Mouse (Mus musculus) myocyte (in vitro differentiated cells): ENCODE measurements around the gene Adarb2. TPM values are rescaled to one million over a fixed set of nuclear protein-coding genes. Genes with fewer than 3 reads are reported as not detected.
"Not testable (repeated sequence)": the region's sequence is repeated elsewhere in the genome, so short reads cannot be mapped to it uniquely, and the experiment has no call there.

ENCODE experiments used
- H3K27me3 ChIP-seq: one replicate; pipeline ENCODE4 v1.6.1; 2011; ENCODE audit not compliant: control insufficient read depth, insufficient read depth, insufficient read length
- H3K36me3 ChIP-seq: one replicate; pipeline ENCODE4 v1.6.1; 2011; ENCODE audit not compliant: control insufficient read depth, insufficient read depth
- H3K4me2 ChIP-seq: one replicate; pipeline ENCODE4 v1.6.1; 2011; ENCODE audit warnings: low read depth, control low read depth
- H3K4me3 ChIP-seq: one replicate; pipeline ENCODE4 v1.5.1; 2011; ENCODE audit warnings: mild to moderate bottlenecking, control low read depth, moderate library complexity
- H3K79me2 ChIP-seq: one replicate; pipeline ENCODE4 v1.6.1; 2011; ENCODE audit not compliant: control insufficient read depth, insufficient read depth
- H3ac ChIP-seq: one replicate; pipeline ENCODE4 v1.6.1; 2011; ENCODE audit not compliant: control insufficient read depth, insufficient read length
- CEBPB ChIP-seq: IDR thresholded peaks from 2 replicates; pipeline ENCODE4 v1.6.1; 2011; ENCODE audit warnings: mild to moderate bottlenecking, moderate library complexity; ENCODE audit not compliant: poor library complexity, insufficient read depth, severe bottlenecking
- E2F4 ChIP-seq: IDR thresholded peaks from one replicate; pipeline ENCODE4 v1.6.1; 2011; ENCODE audit warnings: mild to moderate bottlenecking, control low read depth, moderate library complexity; ENCODE audit not compliant: insufficient read depth
- MAX ChIP-seq: IDR thresholded peaks from one replicate; pipeline ENCODE4 v1.6.1; 2011; ENCODE audit warnings: low read depth, mild to moderate bottlenecking, control low read depth
- MYOD1 ChIP-seq, 3 experiments: IDR thresholded peaks; one replicate each; pipeline ENCODE4 v1.6.1; 2011; ENCODE audit warnings: control low read depth in 2 of 3, low read depth in 2 of 3, mild to moderate bottlenecking in 2 of 3, moderate library complexity in 1 of 3; ENCODE audit not compliant: insufficient read length in 2 of 3, control insufficient read depth in 1 of 3
- MYOG ChIP-seq, 3 experiments: IDR thresholded peaks; one replicate each; pipeline ENCODE4 v1.6.1; 2011; ENCODE audit warnings: control low read depth in 2 of 3, low read depth in 2 of 3, mild to moderate bottlenecking in 2 of 3; ENCODE audit not compliant: insufficient read length in 2 of 3, control insufficient read depth in 1 of 3, insufficient read depth in 1 of 3
- POLR2A ChIP-seq: IDR thresholded peaks from one replicate; pipeline ENCODE4 v1.6.1; 2011; ENCODE audit warnings: low read depth, mild to moderate bottlenecking, control low read depth, moderate library complexity; ENCODE audit not compliant: insufficient read length
- POLR2AphosphoS2 ChIP-seq: IDR thresholded peaks from one replicate; pipeline ENCODE4 v1.6.1; 2011; ENCODE audit warnings: low read depth, control low read depth; ENCODE audit not compliant: insufficient read length
- REST ChIP-seq: IDR thresholded peaks from one replicate; pipeline ENCODE4 v1.6.1; 2011; ENCODE audit warnings: mild to moderate bottlenecking, control low read depth, moderate library complexity; ENCODE audit not compliant: insufficient read depth, insufficient read length
- SRF ChIP-seq: IDR thresholded peaks from one replicate; pipeline ENCODE4 v1.6.1; 2011; ENCODE audit warnings: low read depth; ENCODE audit not compliant: control insufficient read depth, insufficient read length
- TCF12 ChIP-seq: IDR thresholded peaks from one replicate; pipeline ENCODE4 v1.6.1; 2011; ENCODE audit warnings: mild to moderate bottlenecking, control low read depth; ENCODE audit not compliant: poor library complexity, insufficient read depth, severe bottlenecking
- TCF3 ChIP-seq: IDR thresholded peaks from one replicate; pipeline ENCODE4 v1.6.1; 2011; ENCODE audit warnings: low read depth, control low read depth; ENCODE audit not compliant: insufficient read length
- USF1 ChIP-seq: IDR thresholded peaks from one replicate; pipeline ENCODE4 v1.6.1; 2011; ENCODE audit warnings: low read depth, mild to moderate bottlenecking, control low read depth, moderate library complexity
- polyA plus RNA-seq: library from polyadenylated mRNA; unstranded; fragments of >200 nt; fragmentation: generic; extraction: Trizol; gene quantifications from one replicate; pipeline ENCODE4 v1.2.1, GENCODE M21; 2012; ENCODE audit warnings: missing spikeins

The Adarb2 gene
- polyA plus RNA-seq, 1 experiment: not detected

DNA sequence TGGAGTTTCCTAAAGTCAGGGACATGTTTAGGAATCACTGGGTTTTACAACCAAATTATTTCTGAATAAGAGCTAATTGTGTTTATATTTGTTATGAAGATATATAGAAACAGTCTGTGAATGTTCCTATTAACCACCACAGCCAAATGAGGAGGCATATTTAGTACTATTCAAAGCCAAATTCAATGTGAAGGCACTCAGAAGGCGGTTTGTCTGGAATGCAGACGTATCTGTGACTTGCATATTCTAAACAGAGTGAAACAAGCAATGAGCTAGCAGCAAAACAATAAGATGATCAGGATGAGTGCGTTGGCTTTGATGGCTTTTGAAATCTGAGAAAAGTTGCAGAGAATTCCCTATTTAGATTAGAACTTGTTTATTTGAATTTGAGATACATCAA, 387.8 kb downstream of the Adarb2 start:
- Histone ChIP-seq H3K79me2 (no peaks in the 10 kb centered on the region), H3K27me3 (no peaks in the 10 kb centered on the region), H3K4me2 (no peak overlapping the region), H3K4me3 (no peak overlapping the region), H3K36me3 (no peaks in the 10 kb centered on the region), H3ac (no peak overlapping the region)
- TF ChIP-seq MYOD1 (IDR thresholded peaks at IDR 0.05; ENCODE audit: control insufficient read depth in 1 of 3, insufficient read length in 2 of 3, low read depth in 2 of 3): no peak
- TF ChIP-seq MAX: no peak
- TF ChIP-seq CEBPB: no peak
- no peak for TF ChIP-seq POLR2A
- no peak for TF ChIP-seq USF1
- no peak for TF ChIP-seq TCF12
- TF ChIP-seq TCF3: no peak
- TF ChIP-seq SRF: no peak

DNA sequence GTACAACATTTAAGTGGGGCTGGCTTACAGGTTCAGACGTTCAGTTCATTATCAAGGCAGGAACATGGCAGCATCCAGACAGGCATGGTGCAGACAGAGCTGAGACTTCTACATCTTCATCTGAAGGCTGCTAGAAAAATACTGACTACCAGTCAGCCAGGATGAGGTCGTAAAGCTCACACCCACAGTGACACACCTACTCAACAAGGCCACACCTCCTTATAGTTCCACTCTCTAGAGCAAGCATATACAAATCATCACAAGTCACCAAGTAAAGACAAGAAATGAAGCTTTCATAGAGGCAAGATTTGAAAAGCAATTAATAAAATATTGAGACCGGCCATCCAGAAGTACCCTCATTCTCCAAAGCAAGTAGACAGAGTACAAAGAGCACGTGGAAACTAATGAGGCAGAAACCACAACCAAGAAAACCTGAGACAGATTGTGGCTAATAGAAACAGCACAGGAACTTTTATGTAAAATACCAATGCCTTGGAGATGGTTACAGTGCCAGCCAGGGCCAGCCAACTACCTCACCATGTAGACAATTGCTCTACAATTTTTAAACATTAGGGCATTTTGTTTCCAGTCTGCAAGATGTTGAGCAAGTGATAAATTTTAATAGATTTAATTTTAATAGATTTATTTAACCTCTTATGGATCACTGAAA, 394.4 kb downstream of the Adarb2 start:
- TF ChIP-seq TCF12 (no peak), CEBPB (no peak), E2F4 (no peak), TCF3 (no peak), POLR2A (no peak), MYOD1 (IDR thresholded peaks at IDR 0.05; ENCODE audit: control insufficient read depth in 1 of 3, insufficient read length in 2 of 3, low read depth in 2 of 3) (no peak), POLR2AphosphoS2 (no peak)
- no peaks in the 10 kb centered on the region for H3K79me2 ChIP-seq
- no peak overlapping the region for H3ac ChIP-seq
- H3K4me2 ChIP-seq: no peak overlapping the region
- H3K36me3 ChIP-seq: no peaks in the 10 kb centered on the region
- H3K27me3 ChIP-seq: no peaks in the 10 kb centered on the region
- no peak overlapping the region for H3K4me3 ChIP-seq

DNA sequence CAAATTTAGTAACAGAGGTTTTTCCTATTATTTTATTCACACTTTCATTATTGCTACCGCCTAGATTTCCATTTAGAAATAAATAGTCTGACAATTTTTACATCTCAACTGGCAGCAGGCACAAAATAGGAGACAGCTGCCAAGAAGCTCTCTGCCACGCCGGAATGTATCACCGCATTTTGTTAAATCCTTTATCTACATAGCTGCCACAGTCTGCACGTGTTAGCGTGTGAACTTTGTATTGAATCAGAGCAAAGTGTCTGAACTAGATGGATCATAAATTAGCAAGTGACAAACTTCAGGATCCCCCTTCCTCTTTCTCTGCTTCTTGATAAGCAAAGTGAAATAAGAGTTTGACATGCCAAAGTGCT, 395.0 kb downstream of the Adarb2 start:
- Histone ChIP-seq H3K4me3 (no peak overlapping the region), H3ac (no peak overlapping the region), H3K4me2 (no peak overlapping the region), H3K36me3 (no peaks in the 10 kb centered on the region), H3K79me2 (no peaks in the 10 kb centered on the region), H3K27me3 (no peaks in the 10 kb centered on the region)
- TF ChIP-seq MAX (no peak), TCF3 (no peak), CEBPB (no peak), E2F4 (no peak), USF1 (no peak), REST (no peak)

DNA sequence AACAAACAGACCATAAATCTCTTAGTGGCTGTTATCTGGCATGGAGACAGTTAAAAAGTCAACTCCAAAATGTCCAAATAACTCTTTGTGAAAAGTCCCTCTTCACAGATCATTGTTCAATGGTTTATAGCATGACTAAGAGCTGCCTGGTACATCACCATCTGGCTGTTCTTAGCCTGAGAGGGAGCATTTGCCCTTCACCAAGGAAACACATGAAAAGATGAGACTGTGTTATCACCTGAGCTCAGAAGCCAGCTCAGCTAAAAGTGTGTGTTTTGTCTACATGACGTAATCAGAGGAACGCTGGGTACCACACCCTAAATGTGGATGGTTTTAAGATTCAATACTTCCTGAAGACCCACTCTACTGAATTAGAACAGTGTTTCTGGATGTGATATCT, 403.0 kb downstream of the Adarb2 start:
- Histone ChIP-seq H3K79me2 (no peaks in the 10 kb centered on the region), H3K4me2 (no peak overlapping the region), H3K4me3 (no peak overlapping the region), H3ac (no peak overlapping the region), H3K27me3 (no peaks in the 10 kb centered on the region), H3K36me3 (no peaks in the 10 kb centered on the region)
- TF ChIP-seq MYOG (IDR thresholded peaks at IDR 0.05; ENCODE audit: control insufficient read depth in 1 of 3, insufficient read depth in 1 of 3, insufficient read length in 2 of 3, low read depth in 2 of 3) (no peak), SRF (no peak), MAX (no peak), POLR2AphosphoS2 (no peak), REST (no peak), MYOD1 (IDR thresholded peaks at IDR 0.05; ENCODE audit: control insufficient read depth in 1 of 3, insufficient read length in 2 of 3, low read depth in 2 of 3) (no peak), TCF3 (no peak), USF1 (no peak), CEBPB (no peak), POLR2A (no peak), TCF12 (no peak), E2F4 (no peak)

DNA sequence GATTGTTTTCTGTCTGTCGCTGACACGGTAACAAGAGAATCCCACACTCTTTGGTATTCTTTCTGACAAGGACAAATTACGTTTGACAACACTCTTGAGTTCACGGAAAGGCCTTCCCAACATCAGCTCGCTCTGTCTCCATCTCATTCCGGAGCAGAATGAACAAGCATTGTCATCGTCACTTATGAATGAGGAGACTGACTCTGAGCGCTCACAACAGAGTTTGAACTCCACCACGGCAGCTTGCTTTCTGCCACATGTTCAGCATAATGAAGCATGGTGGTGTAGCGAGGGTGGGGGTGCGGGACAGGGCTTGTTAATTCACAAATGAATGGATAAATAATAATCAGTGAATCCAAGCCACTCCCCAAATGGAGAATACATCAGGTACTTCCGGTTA, 405.4 kb downstream of the Adarb2 start:
- Histone ChIP-seq H3K4me2 (no peak overlapping the region), H3K27me3 (no peaks in the 10 kb centered on the region), H3K79me2 (no peaks in the 10 kb centered on the region), H3K4me3 (no peak overlapping the region), H3K36me3 (no peaks in the 10 kb centered on the region), H3ac (no peak overlapping the region)
- TF ChIP-seq E2F4: no peak
- TF ChIP-seq SRF: no peak
- TF ChIP-seq CEBPB: no peak
- no peak for TF ChIP-seq TCF12
- TF ChIP-seq MYOD1 (IDR thresholded peaks at IDR 0.05; ENCODE audit: control insufficient read depth in 1 of 3, insufficient read length in 2 of 3, low read depth in 2 of 3): no peak

DNA sequence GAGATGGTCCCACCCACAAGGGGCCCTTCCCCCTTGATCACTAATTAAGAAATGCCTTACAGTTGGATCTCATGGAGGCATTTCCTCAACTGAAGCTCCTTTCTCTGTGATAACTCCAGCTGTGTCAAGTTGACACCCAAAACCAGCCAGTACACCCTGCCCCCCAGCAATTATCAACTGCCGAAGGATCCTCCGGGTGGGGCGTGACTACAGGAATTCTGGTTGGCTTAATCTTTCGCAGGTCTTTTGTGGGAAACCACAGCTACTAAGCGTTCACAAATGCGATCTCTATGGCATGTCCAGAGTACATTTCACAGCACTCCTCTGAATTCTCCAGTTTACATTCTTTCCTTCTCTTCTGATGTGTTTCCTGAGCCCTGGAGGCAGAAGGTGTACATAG, 406.3 kb downstream of the Adarb2 start:
- not testable (repeated sequence) for H3K4me3 ChIP-seq, H3K79me2 ChIP-seq, H3K36me3 ChIP-seq, H3K4me2 ChIP-seq, H3K27me3 ChIP-seq, H3ac ChIP-seq
